Mouse (Mus musculus) cortical plate, adult 2 months (tissue): ENCODE data around the gene Trim8. TPM values are rescaled to one million over a fixed set of nuclear protein-coding genes. Genes with fewer than 3 reads are reported as not detected.

Experiments used
- H3K27ac ChIP-seq: fragments of 200-500 bp; 2 replicates; pipeline ENCODE4 v1.5.1; 2012; ENCODE audit warnings: low read length, control low read depth, inconsistent platforms; ENCODE audit not compliant: insufficient read depth
- H3K4me1 ChIP-seq: fragments of 200-500 bp; 2 replicates; pipeline ENCODE4 v1.6.1; 2011; ENCODE audit warnings: low read length; ENCODE audit not compliant: control insufficient read depth, insufficient read depth
- H3K4me3 ChIP-seq: fragments of 200-500 bp; 2 replicates; pipeline ENCODE4 v1.5.1; 2011; ENCODE audit warnings: mild to moderate bottlenecking, low read length, control low read depth; ENCODE audit not compliant: insufficient read depth
- CTCF ChIP-seq: fragments of 200-500 bp; IDR thresholded peaks from 2 replicates; pipeline ENCODE4 v1.5.1; 2011; ENCODE audit warnings: mild to moderate bottlenecking, control low read depth, low read length; ENCODE audit not compliant: insufficient read depth; ENCODE audit errors: extremely low read depth
- POLR2A ChIP-seq: fragments of 200-500 bp; IDR thresholded peaks from 2 replicates; pipeline ENCODE4 v1.6.1; 2011; ENCODE audit warnings: mild to moderate bottlenecking, low read length, control low read depth; ENCODE audit not compliant: insufficient read depth; ENCODE audit errors: extremely low read depth
- polyA plus RNA-seq: library from polyadenylated mRNA; depleted of rRNA; stranded (reverse); fragments of >200 nt; gene quantifications from 2 replicates; pipeline ENCODE4 v1.2.3, GENCODE M21; 2012

The Trim8 gene
- polyA plus RNA-seq, 1 experiment = 47.1 TPM

- Histone ChIP-seq H3K4me1 (peaks cover under 1% of the 10 kb centered on the region; the same call in 1 of the 2 replicates), H3K27ac (no peak overlapping the region), H3K4me3 (no peak overlapping the region)
- TF ChIP-seq CTCF (no peak), POLR2A (no peak)
Observed at GRCm38 (mm10) chr19:46489448-46489847, 12.1 kb upstream of the Trim8 start.

- no peak overlapping the region for H3K27ac ChIP-seq
- H3K4me3 ChIP-seq = no peak overlapping the region
- TF ChIP-seq POLR2A (no peak), CTCF (no peak)
- no peaks in the 10 kb centered on the region for H3K4me1 ChIP-seq
Observed at GRCm38 (mm10) chr19:46490634-46491033, 10.9 kb upstream of the Trim8 start.

GRCm38 (mm10) chr19:46495136-46495535 lies 6.4 kb upstream of the Trim8 start:
- Histone ChIP-seq H3K4me3 (no peak overlapping the region), H3K27ac (no peak overlapping the region), H3K4me1 (no peaks in the 10 kb centered on the region)
- TF ChIP-seq CTCF (no peak), POLR2A (no peak)

- H3K4me3 ChIP-seq = no peak overlapping the region
- no peak for TF ChIP-seq CTCF
- TF ChIP-seq POLR2A = no peak
- H3K4me1 ChIP-seq = no peaks in the 10 kb centered on the region
- H3K27ac ChIP-seq = no peak overlapping the region
Observed at GRCm38 (mm10) chr19:46497230-46497629, 4.3 kb upstream of the Trim8 start.

- no peak overlapping the region for H3K27ac ChIP-seq
- TF ChIP-seq POLR2A (no peak), CTCF (no peak)
Observed at GRCm38 (mm10) chr19:46499539-46499835, 2.0 kb upstream of the Trim8 start.

GRCm38 (mm10) chr19:46499836-46500580 lies 1.5 kb upstream of the Trim8 start:
- Histone ChIP-seq H3K4me3 (peak overlapping the region; percentile 84), H3K27ac (peak overlapping the region; percentile 89), H3K4me1 (peaks cover 2% of the 10 kb centered on the region)
- TF ChIP-seq POLR2A (no peak; the same call in 1 of the 2 replicates), CTCF (no peak)

More at GRCm38 (mm10) chr19:46499539-46499835, 2.0 kb upstream of the Trim8 start:
- no peaks in the 10 kb centered on the region; the same call in 1 of the 2 replicates for H3K4me1 ChIP-seq
- H3K4me3 ChIP-seq = no peak overlapping the region

GRCm38 (mm10) chr19:46500581-46501341 lies 741 bp upstream of the Trim8 start:
- peak overlapping the region; percentile 84 for H3K4me3 ChIP-seq
- TF ChIP-seq POLR2A (no peak), CTCF (no peak)
- H3K4me1 ChIP-seq = peaks cover 6% of the 10 kb centered on the region
- peak overlapping the region; percentile 99 for H3K27ac ChIP-seq

- Histone ChIP-seq H3K27ac (peak overlapping the region; percentile 100), H3K4me1 (peaks cover 14% of the 10 kb centered on the region), H3K4me3 (peak overlapping the region; percentile 84)
- no peak for TF ChIP-seq CTCF
- TF ChIP-seq POLR2A = no peak
Observed at GRCm38 (mm10) chr19:46502069-46502455, 560 bp downstream of the Trim8 start.

- peak; percentile 39; the same call in 1 of the 2 replicates for TF ChIP-seq POLR2A
- no peak for TF ChIP-seq CTCF
- H3K27ac ChIP-seq = peak overlapping the region; percentile 100
- H3K4me3 ChIP-seq = peak overlapping the region; percentile 84
- peaks cover 14% of the 10 kb centered on the region for H3K4me1 ChIP-seq
Observed at GRCm38 (mm10) chr19:46502471-46503166, 1.1 kb downstream of the Trim8 start.
